Mouse (Mus musculus): ENCODE data around the gene Pxn. TPM values are rescaled to one million over a fixed set of nuclear protein-coding genes. Genes with fewer than 3 reads are reported as not detected.
A peak's percentile ranks its signal among the peaks of the same experiment; 100 is the strongest.

Gene Pxn
- 22.0 and 24.3 TPM in 2 replicates for polyA plus RNA-seq (2015; fragmentation: Nextera tagmentation; extraction: Ambion mirVana)

- peak within 1 kb of the TSS; percentile 94 for H3K4me3 ChIP-seq
- WGBS = 0% methylated on average over 40 of the region's 74 CpGs
- H3K4me2 ChIP-seq = peak within 1 kb of the TSS; percentile 72
- H3K4me1 ChIP-seq (replicated peaks) = peaks cover 37% of the 10 kb centered on the region
- H3K36me3 ChIP-seq = no peaks in the 10 kb centered on the region
- H3K27me3 ChIP-seq = no peaks in the 10 kb centered on the region
- ATAC-seq (ENCODE audit: low FRiP score, low read depth) = peak; percentile 79
- peak within 1 kb of the TSS; percentile 93 for H3K9ac ChIP-seq
- no peaks in the 10 kb centered on the region for H3K9me3 ChIP-seq
- peak within 1 kb of the TSS; percentile 49; the same call in 1 of the 2 replicates for H3K27ac ChIP-seq (replicated peaks)
Measured at GRCm38 (mm10) chr5:115506454-115507201, at the start of gene Pxn. Gene Pxn (plus strand): TSS chr5:115506676.

GRCm38 (mm10) chr5:115458918-115459317, 47.6 kb upstream of the Pxn start:
- Histone ChIP-seq H3K9me3 (no peaks in the 10 kb centered on the region), H3K9ac (no peak overlapping the region), H3K27me3 (no peaks in the 10 kb centered on the region), H3K27ac (replicated peaks) (no peak overlapping the region), H3K36me3 (no peaks in the 10 kb centered on the region; the same call in 1 of the 2 replicates), H3K4me3 (no peak overlapping the region), H3K4me1 (replicated peaks) (no peaks in the 10 kb centered on the region), H3K4me2 (no peak overlapping the region)
- no peak for ATAC-seq (ENCODE audit: low FRiP score, low read depth)
- 68% methylated on average over 13 of the region's 13 CpGs for WGBS

GRCm38 (mm10) chr5:115464408-115465115, 41.9 kb upstream of the Pxn start:
- Histone ChIP-seq H3K36me3 (no peaks in the 10 kb centered on the region), H3K4me1 (replicated peaks) (no peaks in the 10 kb centered on the region), H3K9me3 (no peaks in the 10 kb centered on the region), H3K27ac (replicated peaks) (no peak overlapping the region), H3K9ac (no peak overlapping the region), H3K4me2 (no peak overlapping the region), H3K27me3 (no peaks in the 10 kb centered on the region), H3K4me3 (no peak overlapping the region)
- ATAC-seq (ENCODE audit: low FRiP score, low read depth) = no peak
- WGBS = 75% methylated on average over 18 of the region's 18 CpGs

GRCm38 (mm10) chr5:115465642-115466420, 40.6 kb upstream of the Pxn start, which contains the start of gene Pla2g1b:
Gene Pla2g1b (plus strand): TSS chr5:115466262.
- Histone ChIP-seq H3K36me3 (no peaks in the 10 kb centered on the region), H3K27me3 (no peaks in the 10 kb centered on the region), H3K27ac (replicated peaks) (no peak within 1 kb of the TSS), H3K4me3 (no peak within 1 kb of the TSS), H3K9me3 (no peaks in the 10 kb centered on the region), H3K4me2 (no peak within 1 kb of the TSS), H3K4me1 (replicated peaks) (peaks cover 2% of the 10 kb centered on the region; the same call in 1 of the 2 replicates), H3K9ac (no peak within 1 kb of the TSS)
- ATAC-seq (ENCODE audit: low FRiP score, low read depth) = no peak
- WGBS = 58% methylated on average over 9 of the region's 9 CpGs

GRCm38 (mm10) chr5:115469791-115470190, 36.7 kb upstream of the Pxn start:
- no peak overlapping the region for H3K4me3 ChIP-seq
- H3K4me2 ChIP-seq = no peak overlapping the region
- ATAC-seq (ENCODE audit: low FRiP score, low read depth) = no peak
- 73% methylated on average over 6 of the region's 6 CpGs for WGBS
- H3K4me1 ChIP-seq (replicated peaks) = peaks cover 4% of the 10 kb centered on the region; the same call in 1 of the 2 replicates
- H3K27me3 ChIP-seq = no peaks in the 10 kb centered on the region
- H3K9me3 ChIP-seq = no peaks in the 10 kb centered on the region
- no peak overlapping the region for H3K27ac ChIP-seq (replicated peaks)
- no peaks in the 10 kb centered on the region for H3K36me3 ChIP-seq
- H3K9ac ChIP-seq = no peak overlapping the region

- no peak for ATAC-seq (ENCODE audit: low FRiP score, low read depth)
- no peaks in the 10 kb centered on the region for H3K9me3 ChIP-seq
- peaks cover 8% of the 10 kb centered on the region for H3K4me1 ChIP-seq (replicated peaks)
- H3K4me2 ChIP-seq = peak overlapping the region; percentile 37
- WGBS = 29% methylated on average over 20 of the region's 20 CpGs
- peak overlapping the region; percentile 4; the same call in 1 of the 2 replicates for H3K4me3 ChIP-seq
- H3K36me3 ChIP-seq = no peaks in the 10 kb centered on the region
- no peak overlapping the region for H3K27ac ChIP-seq (replicated peaks)
- H3K27me3 ChIP-seq = no peaks in the 10 kb centered on the region
- H3K9ac ChIP-seq = no peak overlapping the region
Measured at GRCm38 (mm10) chr5:115470766-115471531, 35.5 kb upstream of the Pxn start.

GRCm38 (mm10) chr5:115473191-115473590, 33.3 kb upstream of the Pxn start:
- H3K27me3 ChIP-seq = no peaks in the 10 kb centered on the region
- no peak overlapping the region for H3K4me2 ChIP-seq
- no peak for ATAC-seq (ENCODE audit: low FRiP score, low read depth)
- 0 out of 2 replicates have a peak, but pooled peaks cover 8% of the 10 kb centered on the region for H3K36me3 ChIP-seq
- H3K4me3 ChIP-seq = no peak overlapping the region
- no peak overlapping the region for H3K27ac ChIP-seq (replicated peaks)
- H3K9me3 ChIP-seq = no peaks in the 10 kb centered on the region
- H3K9ac ChIP-seq = no peak overlapping the region
- 75% methylated on average over 10 of the region's 10 CpGs for WGBS
- peaks cover 8% of the 10 kb centered on the region for H3K4me1 ChIP-seq (replicated peaks)

- Histone ChIP-seq H3K4me3 (no peak overlapping the region), H3K9ac (no peak overlapping the region), H3K36me3 (peaks cover 8% of the 10 kb centered on the region; the same call in 1 of the 2 replicates), H3K4me1 (replicated peaks) (peaks cover 8% of the 10 kb centered on the region), H3K27me3 (no peaks in the 10 kb centered on the region), H3K4me2 (no peak overlapping the region), H3K27ac (replicated peaks) (no peak overlapping the region), H3K9me3 (no peaks in the 10 kb centered on the region)
- no peak for ATAC-seq (ENCODE audit: low FRiP score, low read depth)
- 78% methylated on average over 22 of the region's 22 CpGs for WGBS
Measured at GRCm38 (mm10) chr5:115474174-115474828, 32.2 kb upstream of the Pxn start.

- peak overlapping the region; percentile 53 for H3K4me2 ChIP-seq
- H3K27me3 ChIP-seq = no peaks in the 10 kb centered on the region
- peak overlapping the region; percentile 15; the same call in 1 of the 2 replicates for H3K9ac ChIP-seq
- ATAC-seq (ENCODE audit: low FRiP score, low read depth) = peak; percentile 83
- H3K27ac ChIP-seq (replicated peaks) = peak overlapping the region; percentile 6; the same call in 1 of the 2 replicates
- 12% methylated on average over 22 of the region's 22 CpGs for WGBS
- peak overlapping the region; percentile 34 for H3K4me3 ChIP-seq
- H3K4me1 ChIP-seq (replicated peaks) = peaks cover 11% of the 10 kb centered on the region
- no peaks in the 10 kb centered on the region for H3K9me3 ChIP-seq
- H3K36me3 ChIP-seq = peaks cover 10% of the 10 kb centered on the region; the same call in 1 of the 2 replicates
Measured at GRCm38 (mm10) chr5:115475337-115476106, 31.0 kb upstream of the Pxn start.

GRCm38 (mm10) chr5:115476107-115476727, 30.3 kb upstream of the Pxn start:
- 36% methylated on average over 12 of the region's 12 CpGs for WGBS
- Histone ChIP-seq H3K27me3 (no peaks in the 10 kb centered on the region), H3K4me2 (peak overlapping the region; percentile 53), H3K4me3 (peak overlapping the region; percentile 34), H3K36me3 (peaks cover 10% of the 10 kb centered on the region; the same call in 1 of the 2 replicates), H3K9ac (0 out of 2 replicates have a peak overlapping the region, but pooled peaks have one; percentile 15), H3K9me3 (no peaks in the 10 kb centered on the region), H3K4me1 (replicated peaks) (peaks cover 7% of the 10 kb centered on the region), H3K27ac (replicated peaks) (peak overlapping the region; percentile 6; the same call in 1 of the 2 replicates)
- ATAC-seq (ENCODE audit: low FRiP score, low read depth) = peak; percentile 37
